Mouse (Mus musculus): Measurements from ENCODE around the gene Lrp6.

DNA sequence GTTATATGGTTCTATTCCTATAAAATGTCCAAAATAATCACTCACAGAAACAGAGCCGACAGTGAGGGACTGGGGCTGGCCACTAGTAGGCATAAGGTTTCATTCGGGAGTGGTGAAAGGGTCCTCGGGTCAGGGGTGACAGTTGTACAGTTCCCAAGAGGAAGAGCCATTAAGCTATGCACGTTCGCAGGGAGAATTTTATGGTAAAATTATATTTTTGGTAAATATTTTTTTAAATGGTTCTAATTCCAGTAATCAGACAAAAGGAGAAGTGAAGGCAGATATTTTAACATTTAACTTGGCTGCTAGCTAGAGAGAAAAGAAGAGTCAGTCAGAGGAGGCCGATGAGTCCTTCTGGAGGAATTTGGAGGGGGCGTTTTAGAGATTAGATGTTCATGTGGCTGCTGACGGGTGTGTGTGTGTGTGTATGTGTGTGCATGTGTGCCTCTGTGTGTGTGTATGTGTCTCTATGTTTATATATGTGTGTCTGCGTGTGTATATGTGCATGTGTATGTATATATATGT is 131.8 kb downstream of the Lrp6 start:
- TF ChIP-seq POLR2A (IDR thresholded peaks at IDR 0.05; ENCODE audit: control insufficient read depth, low read depth, low read length) = no peak
- TF ChIP-seq CTCF (IDR thresholded peaks at IDR 0.05; ENCODE audit: control insufficient read depth, insufficient read depth, insufficient replicate concordance, low read depth, low read length) = no peak
